Mouse (Mus musculus) effector memory CD4-positive, alpha-beta T cell, adult 7 months (primary cell): Measurements from ENCODE around the gene Plxna3. TPM values are rescaled to one million over a fixed set of nuclear protein-coding genes. Genes with fewer than 3 reads are reported as not detected.

Experiments used
- polyA plus RNA-seq: library from polyadenylated mRNA; unstranded; fragments of 100-300 nt; shearing (Covaris generic); gene quantifications from one replicate; pipeline ENCODE4 v1.2.1, GENCODE M21; 2017

Plxna3 gene
- 1.1 TPM for polyA plus RNA-seq

GRCm38 (mm10) chrX:74328725-74329161 lies at the start of gene Plxna3:
Gene Plxna3, plus strand, starts transcription at chrX:74329066.

DNA sequence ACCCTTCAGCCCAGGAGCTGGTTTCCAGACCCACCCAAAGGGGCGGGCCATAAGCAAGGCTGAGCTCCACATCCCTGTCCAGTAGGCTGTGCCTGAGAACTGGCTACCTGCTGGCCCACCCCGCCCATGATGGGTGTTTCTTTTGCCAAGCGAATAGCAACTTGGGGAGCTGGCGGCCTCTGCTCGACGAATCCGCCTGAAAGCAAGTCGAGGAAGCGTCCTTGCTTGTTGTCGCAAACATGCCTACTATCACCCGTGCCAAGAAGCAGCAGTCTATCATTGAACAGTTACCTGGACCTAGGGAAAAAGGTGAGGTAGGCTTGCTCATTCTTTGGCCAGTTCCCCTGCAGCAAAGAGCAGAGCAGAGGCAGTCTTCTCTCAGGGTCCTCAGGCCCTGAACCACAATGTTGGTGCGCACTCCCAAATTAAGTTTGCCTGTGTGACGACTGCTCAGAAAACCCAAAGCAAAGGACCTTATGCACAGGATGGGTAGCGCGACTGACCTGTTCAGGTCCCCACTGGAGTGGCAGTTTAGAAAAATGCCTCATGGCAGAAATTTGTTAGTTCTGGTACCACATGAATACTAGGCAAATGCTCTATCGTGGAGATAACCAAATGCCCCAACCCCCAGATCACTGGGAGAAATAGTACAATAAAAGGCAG lies 47.0 kb upstream of the Plxna3 start, which contains the start of the genes Taz and Dnase1l1:
Gene Taz (plus strand): TSS at position 181 of the 663 bp plus-strand sequence.
Gene Dnase1l1 (minus strand): TSS at position 606 of the 663 bp plus-strand sequence.

DNA sequence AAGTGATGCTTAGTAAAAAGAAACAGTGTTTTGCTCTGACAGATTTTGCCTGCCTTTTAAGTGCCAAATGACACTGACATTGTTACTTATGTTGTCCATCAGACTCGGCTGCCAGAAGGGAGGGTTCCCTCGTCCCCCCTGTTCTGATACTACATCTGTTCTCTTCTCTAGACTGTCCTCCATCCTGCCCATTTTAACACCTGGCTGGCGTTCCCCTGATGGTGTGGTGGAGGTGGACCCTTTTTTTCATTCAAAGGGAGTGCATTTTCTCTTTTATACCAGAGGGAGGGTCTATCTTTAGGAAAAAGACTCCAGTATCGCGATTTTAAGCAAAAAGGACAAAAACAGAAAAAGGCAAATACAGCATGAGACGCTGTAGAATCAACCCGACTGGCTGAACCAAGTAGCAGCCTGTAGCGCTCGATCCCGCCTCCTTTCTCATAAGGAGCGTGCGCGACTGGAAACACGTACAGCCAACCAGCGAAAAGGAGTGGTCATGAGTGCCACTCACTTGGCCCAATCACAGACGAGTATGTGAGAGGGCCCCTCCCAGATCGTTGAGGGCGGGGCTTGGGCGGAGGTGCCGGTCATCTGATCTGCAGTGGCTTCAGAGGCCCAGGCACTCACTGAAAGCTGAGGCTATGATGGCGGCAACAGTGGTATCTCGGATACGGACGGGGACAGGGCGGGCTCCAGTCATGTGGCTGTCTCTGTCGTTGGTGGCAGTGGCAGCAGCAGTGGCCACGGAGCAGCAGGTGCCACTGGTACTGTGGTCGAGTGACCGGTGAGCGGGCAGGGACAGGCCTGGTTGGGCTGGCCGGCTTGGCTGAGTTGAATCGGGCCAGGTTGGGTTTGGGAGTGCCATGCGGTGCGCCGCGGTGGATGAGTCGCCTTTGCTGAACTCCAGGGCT lies 32.1 kb upstream of the Plxna3 start, which contains the start of gene Atp6ap1:
Gene Atp6ap1 (plus strand): TSS at position 560 of the 911 bp plus-strand sequence.

DNA sequence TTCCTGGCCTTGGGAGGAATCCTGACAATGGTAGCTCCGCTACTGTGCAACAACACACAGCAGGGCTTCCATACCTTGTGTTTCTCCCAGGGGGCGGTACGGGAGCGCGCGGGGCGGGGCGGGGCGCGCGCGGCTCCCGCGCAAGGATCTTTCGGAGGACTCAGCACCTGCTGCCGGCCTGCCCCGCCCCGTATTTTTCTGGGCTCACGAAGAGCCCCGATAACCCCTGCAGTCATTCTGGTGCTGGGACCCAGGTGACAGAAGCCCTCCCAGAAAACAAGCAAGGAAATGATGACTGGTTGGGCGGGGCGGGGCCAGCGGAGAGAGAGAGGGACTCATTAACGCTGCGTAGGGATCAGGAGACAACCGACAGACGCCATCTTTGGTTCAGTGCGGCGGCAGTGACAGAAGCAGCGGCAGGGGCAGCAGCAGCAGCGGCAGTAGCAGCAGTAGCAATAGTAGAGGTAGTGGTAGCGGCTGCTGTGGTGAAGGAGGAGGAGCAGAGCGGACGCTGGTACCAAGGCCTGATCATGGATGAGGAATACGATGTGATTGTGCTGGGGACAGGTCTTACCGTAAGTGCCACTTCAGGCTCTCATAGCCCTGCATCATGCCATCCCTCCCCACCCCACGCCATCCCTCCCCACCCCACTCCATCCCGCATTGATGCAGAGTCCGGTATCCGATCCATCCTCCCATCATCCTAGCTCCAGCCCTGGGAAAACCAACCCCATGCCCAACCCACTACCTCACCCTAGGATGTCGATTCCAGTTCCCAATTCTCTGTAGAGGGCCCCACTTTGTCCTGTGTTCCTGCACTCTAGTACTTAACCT lies 23.8 kb upstream of the Plxna3 start, which contains the start of gene Gdi1:
Gene Gdi1 (plus strand): TSS at position 132 of the 834 bp plus-strand sequence.

GRCm38 (mm10) chrX:74312540-74313464 lies 16.1 kb upstream of the Plxna3 start, which contains the start of gene Fam50a:
Gene Fam50a, plus strand, starts transcription at chrX:74313033.

DNA sequence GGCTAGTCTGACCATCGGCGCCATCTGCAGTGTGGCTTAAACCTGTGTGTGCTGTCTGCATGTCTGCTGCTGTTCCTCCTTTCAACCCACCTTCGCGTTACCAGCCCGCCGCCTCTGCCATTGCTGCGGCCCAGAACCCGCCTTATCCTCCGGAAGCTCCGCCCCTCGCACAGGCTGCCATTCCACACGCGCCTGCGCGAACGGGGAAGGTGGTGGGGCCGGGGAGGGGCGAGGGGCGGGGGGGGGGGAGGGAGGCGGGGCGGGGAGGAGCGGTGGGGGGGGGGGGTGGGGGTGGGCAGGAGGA lies 24.6 kb downstream of the Plxna3 start, which contains the start of gene Lage3:
Gene Lage3 (minus strand): TSS at position 152 of the 304 bp plus-strand sequence.

DNA sequence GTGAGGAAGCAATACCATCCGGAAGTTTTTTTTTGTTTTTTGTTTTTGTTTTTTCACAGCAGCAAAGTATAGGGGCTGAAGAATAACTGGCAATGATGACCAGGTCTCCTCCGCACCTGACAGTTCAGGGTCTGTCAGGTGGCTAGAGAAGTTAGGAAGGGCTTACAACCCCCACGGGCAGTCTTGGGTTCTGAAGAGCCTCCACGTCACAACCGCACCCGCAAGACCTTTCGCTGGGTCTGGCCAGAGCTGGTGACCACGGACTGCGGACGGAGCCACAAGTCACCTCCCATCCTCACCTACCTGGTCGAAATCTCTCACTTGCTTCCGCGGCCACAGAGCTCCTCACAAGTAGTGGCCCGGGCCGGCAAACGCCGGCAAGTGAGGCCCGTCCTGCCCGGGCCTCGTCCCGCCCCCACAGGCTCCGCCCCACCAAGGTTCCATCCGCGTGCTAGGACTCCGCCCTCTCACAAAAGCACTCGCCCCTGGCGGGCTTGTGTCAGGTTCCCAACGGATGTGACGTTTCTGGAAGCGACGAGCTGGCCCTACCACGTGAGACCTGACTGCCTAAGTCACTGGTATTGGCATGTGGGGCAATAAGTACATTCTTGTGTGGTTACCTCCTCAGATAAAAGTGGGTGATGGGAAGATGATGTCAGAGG lies 44.2 kb downstream of the Plxna3 start, which contains the start of the genes Ubl4a and Slc10a3:
Gene Ubl4a (minus strand): TSS at position 331 of the 662 bp plus-strand sequence.
Gene Slc10a3 (minus strand): TSS at position 462 of the 662 bp plus-strand sequence.

DNA sequence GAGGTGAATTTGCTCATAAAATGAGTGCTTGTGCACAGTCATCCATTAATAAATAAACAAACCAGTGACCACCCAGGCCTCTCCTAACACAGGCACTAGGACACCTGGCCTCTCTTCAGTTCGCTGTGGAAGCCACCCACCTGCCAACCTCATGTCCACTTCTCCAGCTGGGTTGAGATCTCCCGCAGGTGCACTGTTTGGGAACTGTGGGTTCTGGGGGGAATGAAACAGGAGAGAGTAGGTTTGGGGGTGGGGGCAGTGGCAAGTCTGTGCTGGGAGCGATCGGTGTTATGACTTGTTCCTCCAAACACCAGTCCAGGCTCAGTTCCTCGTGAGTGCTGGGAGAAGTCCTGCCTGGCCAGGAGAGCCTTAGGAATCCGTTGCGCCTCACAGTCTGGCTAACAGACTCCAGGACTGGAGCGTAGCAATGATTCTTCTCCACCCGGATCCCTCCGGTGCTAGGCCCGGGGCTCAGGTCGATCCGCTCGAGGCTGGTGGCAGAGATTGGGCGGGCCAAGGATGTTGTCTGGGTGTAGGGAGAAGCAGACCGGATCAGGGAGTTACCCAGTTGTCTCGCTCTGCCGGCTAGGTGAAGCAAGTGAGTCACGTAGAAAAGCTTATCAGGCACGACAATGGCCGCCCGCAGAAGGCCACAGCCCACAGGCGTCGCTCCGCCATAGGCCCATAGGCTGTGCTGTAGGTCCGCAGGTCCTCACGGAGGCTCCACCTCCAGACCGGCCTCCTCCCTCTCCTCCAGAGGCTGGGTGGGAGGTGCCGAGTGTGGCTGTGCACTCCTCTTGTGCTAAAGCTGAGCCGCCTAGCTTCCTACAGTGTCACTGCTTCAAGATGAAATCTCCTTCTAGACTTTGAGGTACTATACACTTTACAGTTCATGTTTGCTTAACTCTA lies 63.9 kb downstream of the Plxna3 start, which contains the start of the genes Fam3a and Ikbkg:
Gene Fam3a (minus strand): TSS at position 738 of the 909 bp plus-strand sequence.
Gene Ikbkg (plus strand): TSS at position 756 of the 909 bp plus-strand sequence.

Other genes with a start within 250 kb of the Plxna3 start
- not detected for gene Opn1mw, start 201.6 kb upstream of the Plxna3 start, polyA plus RNA-seq
- 53.0 TPM for gene Mecp2, start 193.7 kb upstream of the Plxna3 start, polyA plus RNA-seq
- gene Tex28, start 161.2 kb upstream of the Plxna3 start, polyA plus RNA-seq, result not detected
- gene Tktl1, start 151.8 kb upstream of the Plxna3 start, polyA plus RNA-seq, result not detected
- 384 TPM for gene Flna, start 79.2 kb upstream of the Plxna3 start, polyA plus RNA-seq
- gene Emd, start 74.4 kb upstream of the Plxna3 start, polyA plus RNA-seq, result 81.4 TPM
- 111 TPM for gene Rpl10, start 58.3 kb upstream of the Plxna3 start, polyA plus RNA-seq
- gene Taz, start 47.2 kb upstream of the Plxna3 start, polyA plus RNA-seq, result 109 TPM
- gene Dnase1l1, start 46.7 kb upstream of the Plxna3 start, polyA plus RNA-seq, result 18.5 TPM
- gene Atp6ap1, start 32.0 kb upstream of the Plxna3 start, polyA plus RNA-seq, result 138 TPM
- 206 TPM for gene Gdi1, start 24.1 kb upstream of the Plxna3 start, polyA plus RNA-seq
- 57.9 TPM for gene Fam50a, start 16.0 kb upstream of the Plxna3 start, polyA plus RNA-seq
- gene Lage3, start 24.6 kb downstream of the Plxna3 start, polyA plus RNA-seq, result 15.3 TPM
- 39.3 TPM for gene Ubl4a, start 44.2 kb downstream of the Plxna3 start, polyA plus RNA-seq
- gene Slc10a3, start 44.3 kb downstream of the Plxna3 start, polyA plus RNA-seq, result 27.0 TPM
- 15.6 TPM for gene Fam3a, start 64.2 kb downstream of the Plxna3 start, polyA plus RNA-seq
- 33.0 TPM for gene Ikbkg, start 64.2 kb downstream of the Plxna3 start, polyA plus RNA-seq
- gene G6pdx, start 100.1 kb downstream of the Plxna3 start, polyA plus RNA-seq, result 49.1 TPM
- gene Gm6880, start 152.3 kb downstream of the Plxna3 start, polyA plus RNA-seq, result not detected
- gene Olfr1326-ps1, start 245.8 kb downstream of the Plxna3 start, polyA plus RNA-seq, result 0.13 TPM